Mouse (Mus musculus) liver, adult 2 months (tissue): Measurements from ENCODE around the gene Pkmyt1. TPM values are rescaled to one million over a fixed set of nuclear protein-coding genes. Genes with fewer than 3 reads are reported as not detected.
"Not testable (repeated sequence)": the region's sequence is repeated elsewhere in the genome, so short reads cannot be mapped to it uniquely, and the experiment has no call there.

ENCODE experiments used
- DNase-seq: peaks from one replicate; pipeline ENCODE4 v3.0.0-alpha.2; 2011; ENCODE audit warnings: low read depth, low spot score; ENCODE audit errors: extremely low read depth
- H3K27ac ChIP-seq: fragments of 200-500 bp; replicated peaks from 2 replicates; pipeline ENCODE4 v1.5.1; 2012; ENCODE audit warnings: low read depth, mild to moderate bottlenecking, control low read depth, inconsistent platforms, low read length; ENCODE audit not compliant: insufficient read depth
- H3K27me3 ChIP-seq: fragments of 200-500 bp; 2 replicates; pipeline ENCODE4 v1.6.1; 2012; ENCODE audit warnings: mild to moderate bottlenecking, moderate library complexity, low read length, inconsistent platforms; ENCODE audit not compliant: control insufficient read depth, insufficient read depth
- H3K36me3 ChIP-seq: fragments of 200-500 bp; 2 replicates; pipeline ENCODE4 v1.6.1; 2012; ENCODE audit warnings: low read length, inconsistent platforms; ENCODE audit not compliant: control insufficient read depth, insufficient read depth
- H3K4me1 ChIP-seq: fragments of 200-500 bp; 2 replicates; pipeline ENCODE4 v1.6.1; 2011; ENCODE audit warnings: low read length; ENCODE audit not compliant: control insufficient read depth, insufficient read depth
- H3K4me3 ChIP-seq: fragments of 200-500 bp; 2 replicates; pipeline ENCODE4 v1.5.1; 2011; ENCODE audit warnings: low read depth, mild to moderate bottlenecking, control low read depth, low read length, moderate library complexity; ENCODE audit not compliant: insufficient read depth
- H3K79me2 ChIP-seq: fragments of 200-500 bp; 2 replicates; pipeline ENCODE4 v1.6.1; 2012; ENCODE audit warnings: inconsistent platforms, mild to moderate bottlenecking, low read length, moderate library complexity; ENCODE audit not compliant: control insufficient read depth, insufficient read depth
- H3K9ac ChIP-seq: fragments of 200-500 bp; 2 replicates; pipeline ENCODE4 v1.6.1; 2012; ENCODE audit warnings: low read depth, mild to moderate bottlenecking, control low read depth, inconsistent platforms, low read length
- CTCF ChIP-seq: fragments of 200-500 bp; IDR thresholded peaks from 2 replicates; pipeline ENCODE4 v1.5.1; 2011; ENCODE audit warnings: low read depth, low read length, control low read depth
- POLR2A ChIP-seq: fragments of 200-500 bp; IDR thresholded peaks from 2 replicates; pipeline ENCODE4 v1.6.1; 2011; ENCODE audit warnings: low read length, control low read depth; ENCODE audit not compliant: insufficient read depth; ENCODE audit errors: extremely low read depth
- WGBS: fragments of 180-500 bp; shearing (Covaris S2); methylation state at CpG from one replicate; pipeline ENCODE4 v1.1.7; 2018; 5-methylcytosine and 5-hydroxymethylcytosine counted together
- polyA plus RNA-seq: library from polyadenylated mRNA; depleted of rRNA; stranded (reverse); fragments of >200 nt; gene quantifications from 2 replicates; pipeline ENCODE4 v1.2.3, GENCODE M21; 2012
- total RNA-seq: library from RNA; depleted of rRNA; stranded (reverse); fragments of >200 nt; gene quantifications from 2 replicates; pipeline ENCODE4 v1.2.3, GENCODE M21; 2014

Gene Pkmyt1
- total and polyA plus RNA-seq, 2 experiments: 0.18 to 2.6 TPM

DNA sequence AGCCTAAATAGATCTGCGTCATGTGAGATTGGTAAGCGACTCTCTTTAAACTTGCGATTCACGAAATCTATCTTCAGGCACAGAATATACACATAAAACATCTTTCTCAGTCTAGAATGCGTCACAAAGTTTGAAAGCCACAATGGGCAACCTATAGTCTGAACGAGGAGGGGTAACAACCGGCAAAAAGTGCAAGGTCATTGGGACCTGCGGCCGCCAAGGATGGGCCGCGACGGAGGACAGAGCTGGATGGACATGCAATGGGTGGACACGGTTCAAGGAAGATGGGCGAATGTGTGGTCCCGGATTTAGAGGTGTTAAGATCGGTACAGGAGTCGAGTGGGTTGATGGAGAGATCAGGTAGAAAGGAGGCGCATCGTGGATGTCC, 44.8 kb downstream of the Pkmyt1 start:
- 4% methylated on average over 19 of the region's 19 CpGs for WGBS
- H3K27ac ChIP-seq: peak overlapping the region; percentile 26; the same call in 1 of the 2 replicates
- TF ChIP-seq CTCF (no peak), POLR2A (no peak)
- DNase-seq: no peak
- no peaks in the 10 kb centered on the region for H3K36me3 ChIP-seq
- peak overlapping the region; percentile 90 for H3K9ac ChIP-seq
- peak overlapping the region; percentile 83 for H3K4me3 ChIP-seq
- no peaks in the 10 kb centered on the region for H3K79me2 ChIP-seq
- no peaks in the 10 kb centered on the region for H3K27me3 ChIP-seq
- peaks cover 4% of the 10 kb centered on the region; the same call in 1 of the 2 replicates for H3K4me1 ChIP-seq

DNA sequence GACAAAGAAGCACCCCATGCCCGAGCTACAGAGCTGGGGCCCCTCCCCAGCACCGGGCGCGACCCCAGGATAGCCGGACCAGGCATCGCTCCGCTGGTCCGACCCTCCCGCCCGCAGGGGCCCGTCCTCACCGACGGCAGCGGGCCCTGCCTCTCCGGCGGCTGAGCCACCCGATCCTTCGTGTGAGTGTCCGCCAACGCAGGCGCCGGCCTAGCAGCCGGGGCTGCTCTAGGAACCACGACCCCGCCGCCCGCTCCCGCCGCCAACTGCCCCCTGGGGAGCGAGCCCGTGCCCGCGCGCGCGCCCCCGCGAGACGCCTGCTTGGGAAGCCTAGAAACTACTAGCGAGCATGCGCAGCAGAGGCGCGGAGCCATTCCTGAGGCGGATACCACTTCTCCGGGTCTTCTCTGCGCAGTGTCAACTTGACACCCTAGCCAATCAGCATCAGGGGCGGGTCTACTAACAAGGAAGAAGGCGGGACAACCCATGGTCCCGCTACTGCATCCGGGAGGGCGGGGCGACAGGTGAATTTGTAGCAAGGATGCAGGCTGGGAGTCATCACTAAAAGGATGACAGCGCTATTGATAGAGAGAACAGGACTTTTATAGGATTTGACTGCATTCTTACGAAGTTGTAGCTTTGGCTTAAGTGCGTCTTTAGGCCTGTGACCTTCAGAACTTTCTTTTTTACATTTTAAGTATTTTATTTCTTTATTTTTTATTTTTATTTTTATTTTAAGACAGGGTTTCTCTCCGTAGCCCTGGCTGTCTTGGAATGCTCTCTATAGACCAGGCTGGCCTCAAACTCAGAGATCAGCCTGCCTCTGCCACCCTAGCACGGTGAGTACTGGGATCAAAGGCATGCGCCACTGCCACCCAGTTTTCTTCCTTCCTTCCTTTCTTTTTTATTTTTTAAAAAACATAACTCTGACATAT, 45.4 kb downstream of the Pkmyt1 start, which contains the start of gene Flywch1:
Gene Flywch1, minus strand, starts transcription at position 319 of the 935 bp plus-strand sequence.
- H3K79me2 ChIP-seq: no peaks in the 10 kb centered on the region
- peak; percentile 54; the same call in 1 of the 2 replicates for TF ChIP-seq POLR2A
- TF ChIP-seq CTCF: no peak
- H3K36me3 ChIP-seq: no peaks in the 10 kb centered on the region
- no peaks in the 10 kb centered on the region for H3K27me3 ChIP-seq
- 4% methylated on average over 58 of the region's 58 CpGs for WGBS
- H3K27ac ChIP-seq: peak within 1 kb of the TSS; percentile 26
- peak within 1 kb of the TSS; percentile 90 for H3K9ac ChIP-seq
- peak within 1 kb of the TSS; percentile 83 for H3K4me3 ChIP-seq
- H3K4me1 ChIP-seq: peaks cover 4% of the 10 kb centered on the region; the same call in 1 of the 2 replicates
- DNase-seq: peak; percentile 96

DNA sequence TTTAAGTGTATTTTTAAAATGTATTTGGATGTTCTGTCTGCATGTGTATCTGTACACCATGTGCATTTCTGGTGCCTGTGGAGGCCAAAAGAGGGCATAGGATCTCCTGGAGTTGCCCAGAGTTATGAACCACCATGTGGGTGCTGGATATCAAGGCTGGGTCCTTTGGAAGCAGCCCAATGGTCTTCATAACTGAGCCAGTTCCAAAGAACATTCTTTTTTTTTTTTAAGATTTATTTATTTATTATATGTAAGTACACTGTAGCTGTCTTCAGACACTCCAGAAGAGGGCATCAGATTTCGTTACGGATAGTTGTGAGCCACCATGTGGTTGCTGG, 46.1 kb downstream of the Pkmyt1 start:
- not testable (repeated sequence) for H3K27me3 ChIP-seq, H3K4me3 ChIP-seq, H3K79me2 ChIP-seq, DNase-seq, H3K27ac ChIP-seq, H3K4me1 ChIP-seq, H3K36me3 ChIP-seq, H3K9ac ChIP-seq
- WGBS: 63% methylated on average over 2 of the region's 2 CpGs

DNA sequence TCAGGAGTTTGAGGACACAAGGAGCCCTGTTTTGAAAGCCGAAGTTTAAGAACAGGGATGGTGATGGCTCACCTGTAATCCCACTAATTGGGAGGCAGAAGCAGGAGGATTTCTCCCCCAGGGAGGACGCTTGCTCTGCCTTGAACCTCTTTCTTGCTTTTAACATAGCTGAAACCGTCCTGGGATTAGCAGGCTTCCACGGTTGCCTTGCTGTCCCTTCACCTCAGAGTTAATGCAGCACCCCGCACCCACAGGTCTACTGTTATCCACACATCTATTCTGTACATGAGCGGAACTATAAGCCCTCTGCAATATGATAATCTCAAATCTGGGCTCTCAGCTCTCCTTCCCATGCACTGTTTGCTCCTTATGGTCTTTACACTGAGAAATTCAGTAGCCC, 47.5 kb downstream of the Pkmyt1 start:
- H3K27ac ChIP-seq: no peak overlapping the region
- WGBS: 70% methylated on average over 6 of the region's 6 CpGs
- H3K4me3 ChIP-seq: no peak overlapping the region
- H3K9ac ChIP-seq: no peak overlapping the region
- DNase-seq: no peak
- peaks cover 4% of the 10 kb centered on the region; the same call in 1 of the 2 replicates for H3K4me1 ChIP-seq
- H3K36me3 ChIP-seq: no peaks in the 10 kb centered on the region
- no peak for TF ChIP-seq POLR2A
- TF ChIP-seq CTCF: no peak
- no peaks in the 10 kb centered on the region for H3K27me3 ChIP-seq
- H3K79me2 ChIP-seq: no peaks in the 10 kb centered on the region

DNA sequence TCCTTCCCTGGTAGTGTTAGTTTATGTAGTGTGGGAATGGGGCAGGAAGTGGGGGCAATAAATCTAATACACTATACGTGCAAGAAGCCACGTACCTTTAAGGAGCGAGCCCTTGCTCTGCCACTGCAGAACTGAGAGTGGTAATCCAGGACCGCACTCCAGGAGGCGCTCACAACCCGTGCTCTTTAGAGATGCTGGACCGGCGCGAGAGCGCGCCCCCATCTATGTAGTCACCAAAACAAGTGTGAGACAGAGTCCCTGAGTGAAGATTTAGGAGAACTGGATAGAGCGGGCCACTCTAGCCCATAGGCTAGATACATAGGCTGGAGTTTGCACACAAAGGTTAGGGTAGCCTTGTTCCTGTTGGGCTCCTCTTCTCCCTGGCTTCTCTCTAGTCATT, 48.0 kb downstream of the Pkmyt1 start:
- Histone ChIP-seq H3K9ac (no peak overlapping the region), H3K27me3 (no peaks in the 10 kb centered on the region), H3K27ac (no peak overlapping the region), H3K4me3 (no peak overlapping the region), H3K79me2 (no peaks in the 10 kb centered on the region), H3K4me1 (peaks cover 4% of the 10 kb centered on the region; the same call in 1 of the 2 replicates), H3K36me3 (no peaks in the 10 kb centered on the region)
- WGBS: 3% methylated on average over 12 of the region's 12 CpGs
- TF ChIP-seq POLR2A (no peak), CTCF (peak; percentile 95)
- peak; percentile 52 for DNase-seq

DNA sequence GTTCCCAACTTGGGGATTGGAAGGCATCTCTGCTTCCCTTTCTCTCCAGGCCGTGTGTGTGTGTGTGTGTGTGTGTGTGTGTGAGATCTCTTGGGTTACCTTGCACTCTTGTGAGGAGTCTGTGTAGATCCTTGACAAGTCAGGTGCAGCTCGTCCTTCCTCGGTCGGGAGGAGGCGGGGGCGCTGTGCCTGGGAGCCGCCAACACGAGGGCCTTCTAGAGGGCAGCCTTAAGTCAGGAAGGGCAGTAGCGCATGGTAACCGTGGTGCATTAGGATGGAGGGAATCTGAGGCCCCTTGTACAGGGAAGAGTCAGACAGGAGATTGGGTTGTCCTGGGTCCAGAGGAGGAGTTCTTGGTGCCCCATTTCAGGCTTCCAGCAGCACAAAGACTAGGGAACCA, 50.1 kb downstream of the Pkmyt1 start:
- no peaks in the 10 kb centered on the region for H3K4me1 ChIP-seq
- TF ChIP-seq CTCF: no peak
- TF ChIP-seq POLR2A: no peak
- H3K9ac ChIP-seq: no peak overlapping the region
- 91% methylated on average over 10 of the region's 10 CpGs for WGBS
- H3K27ac ChIP-seq: no peak overlapping the region
- no peaks in the 10 kb centered on the region for H3K27me3 ChIP-seq
- no peaks in the 10 kb centered on the region for H3K79me2 ChIP-seq
- no peak for DNase-seq
- H3K36me3 ChIP-seq: no peaks in the 10 kb centered on the region
- H3K4me3 ChIP-seq: no peak overlapping the region
